Mouse (Mus musculus) granulocyte monocyte progenitor cell, adult 5-6 weeks (primary cell): ENCODE results near the gene 2310030G06Rik. TPM values are rescaled to one million over a fixed set of nuclear protein-coding genes. Genes with fewer than 3 reads are reported as not detected.

Source experiments
- ATAC-seq: replicated peaks from 2 replicates; pipeline ENCODE4 v1.8.0; 2016; ENCODE audit warnings: mild to moderate bottlenecking, moderate TSS enrichment, inconsistent platforms; ENCODE audit not compliant: poor library complexity, severe bottlenecking
- total RNA-seq, 2 experiments: library from RNA; stranded (forward) in 1 of 2; stranded (reverse) in 1 of 2; fragments of 200-712, 200-1000 nt in 1 of 2; fragments of >200 nt in 1 of 2; fragmentation: Nextera tagmentation in 1 of 2; gene quantifications; 2 replicates each; pipeline ENCODE4 v1.2.3; 2014 to 2017

The 2310030G06Rik gene
- total RNA-seq, 2 experiments from 2014 or later: not detected

GRCm38 (mm10) chr9:50745806-50746205 lies 530 bp downstream of the 2310030G06Rik start:
- no peak for ATAC-seq

GRCm38 (mm10) chr9:50742744-50743143 lies 3.6 kb downstream of the 2310030G06Rik start:
- ATAC-seq: no peak

GRCm38 (mm10) chr9:50742261-50742660 lies 4.1 kb downstream of the 2310030G06Rik start:
- ATAC-seq: no peak

- ATAC-seq: no peak
Observed at GRCm38 (mm10) chr9:50740867-50741784, 5.2 kb downstream of the 2310030G06Rik start.

- ATAC-seq: peak; percentile 99
Observed at GRCm38 (mm10) chr9:50738914-50739870, 7.1 kb downstream of the 2310030G06Rik start, which contains the start of gene Dixdc1. Gene Dixdc1 (minus strand): TSS chr9:50739517.

GRCm38 (mm10) chr9:50734989-50735388 lies 11.3 kb downstream of the 2310030G06Rik start:
- 0 out of 2 replicates have a peak, but pooled peaks have one; percentile 31 for ATAC-seq

GRCm38 (mm10) chr9:50732560-50732959 lies 13.8 kb downstream of the 2310030G06Rik start:
- ATAC-seq: no peak

- ATAC-seq: no peak; the same call in 1 of the 2 replicates
Observed at GRCm38 (mm10) chr9:50729600-50729999, 16.7 kb downstream of the 2310030G06Rik start.

- ATAC-seq: peak; percentile 74
Observed at GRCm38 (mm10) chr9:50727925-50728651, 18.2 kb downstream of the 2310030G06Rik start.

GRCm38 (mm10) chr9:50727171-50727924 lies 19.0 kb downstream of the 2310030G06Rik start:
- no peak; the same call in 1 of the 2 replicates for ATAC-seq

- ATAC-seq: no peak
Observed at GRCm38 (mm10) chr9:50725921-50726590, 20.3 kb downstream of the 2310030G06Rik start.

GRCm38 (mm10) chr9:50724661-50725330 lies 21.5 kb downstream of the 2310030G06Rik start:
- ATAC-seq: no peak

- no peak for ATAC-seq
Observed at GRCm38 (mm10) chr9:50724147-50724546, 22.2 kb downstream of the 2310030G06Rik start.

- ATAC-seq: no peak
Observed at GRCm38 (mm10) chr9:50723406-50723805, 22.9 kb downstream of the 2310030G06Rik start.

GRCm38 (mm10) chr9:50722451-50722911 lies 23.9 kb downstream of the 2310030G06Rik start:
- no peak for ATAC-seq

- ATAC-seq: no peak
Observed at GRCm38 (mm10) chr9:50721061-50721460, 25.3 kb downstream of the 2310030G06Rik start.

- ATAC-seq: no peak
Observed at GRCm38 (mm10) chr9:50718878-50719277, 27.5 kb downstream of the 2310030G06Rik start.

- ATAC-seq: no peak
Observed at GRCm38 (mm10) chr9:50714188-50714587, 32.1 kb downstream of the 2310030G06Rik start.
